Mouse (Mus musculus) hindbrain, embryonic 12.5 days (tissue): ENCODE measurements around the gene Lrrc29. TPM values are rescaled to one million over a fixed set of nuclear protein-coding genes. Genes with fewer than 3 reads are reported as not detected.
"Not testable (repeated sequence)": the region's sequence is repeated elsewhere in the genome, so short reads cannot be mapped to it uniquely, and the experiment has no call there.

Source experiments
- ATAC-seq: fragments of 200-750 bp; cut with Nextera tagmentation; 2 replicates; pipeline ENCODE4 v1.8.0; 2017; ENCODE audit warnings: moderate TSS enrichment; ENCODE audit not compliant: low FRiP score
- H3K27ac ChIP-seq: fragments of 300-500 bp; sonication (generic); 2 replicates; pipeline ENCODE4 v1.5.1; 2016; ENCODE audit warnings: mild to moderate bottlenecking
- H3K27me3 ChIP-seq: fragments of 300-500 bp; sonication (generic); 2 replicates; pipeline ENCODE4 v1.6.1; 2016; ENCODE audit warnings: mild to moderate bottlenecking
- H3K36me3 ChIP-seq: fragments of 300-500 bp; sonication (generic); 2 replicates; pipeline ENCODE4 v1.6.1; 2016; ENCODE audit warnings: mild to moderate bottlenecking
- H3K4me1 ChIP-seq: fragments of 300-500 bp; sonication (generic); 2 replicates; pipeline ENCODE4 v1.6.1; 2016
- H3K4me2 ChIP-seq: fragments of 300-500 bp; sonication (generic); replicated peaks from 2 replicates; pipeline ENCODE4 v1.6.1; 2016; ENCODE audit warnings: mild to moderate bottlenecking
- H3K4me3 ChIP-seq: fragments of 300-500 bp; sonication (generic); 2 replicates; pipeline ENCODE4 v1.5.1; 2016; ENCODE audit warnings: mild to moderate bottlenecking
- H3K9ac ChIP-seq: fragments of 300-500 bp; sonication (generic); 2 replicates; pipeline ENCODE4 v1.6.1; 2016; ENCODE audit warnings: mild to moderate bottlenecking, moderate library complexity
- H3K9me3 ChIP-seq: fragments of 300-500 bp; sonication (generic); replicated peaks from 2 replicates; pipeline ENCODE4 v1.6.1; 2016; ENCODE audit warnings: mild to moderate bottlenecking
- WGBS: fragments of 180-500 bp; shearing (Covaris S2); methylation state at CpG from one replicate; pipeline ENCODE4 v1.1.7; 2016; 5-methylcytosine and 5-hydroxymethylcytosine counted together
- polyA plus RNA-seq: library from polyadenylated mRNA; unstranded; fragments of >200 nt; fragmentation: Nextera tagmentation; extraction: Ambion mirVana; gene quantifications from 2 replicates; pipeline ENCODE4 v1.2.1, GENCODE M21; 2016

Lrrc29 gene
- polyA plus RNA-seq, 1 experiment from 2014 or later, result 1.3 TPM

DNA sequence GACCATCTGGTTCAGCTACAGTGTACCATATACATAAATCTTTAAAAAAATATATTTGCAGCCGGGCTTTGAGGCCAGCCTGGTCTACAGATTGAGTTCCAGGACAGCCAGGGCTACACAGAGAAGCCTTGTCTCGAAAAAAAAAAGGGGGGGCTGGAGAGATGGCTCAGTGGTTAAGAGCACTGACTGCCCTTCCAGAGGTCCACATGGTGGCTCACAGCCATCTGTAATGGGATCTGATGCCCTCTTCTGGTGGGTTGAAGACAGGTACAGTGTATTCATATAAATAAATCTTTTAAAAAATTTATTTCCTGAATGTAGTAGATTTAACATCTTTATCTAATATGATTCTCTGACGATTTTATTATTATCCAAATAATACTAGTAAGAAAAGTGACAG lies 34.3 kb downstream of the Lrrc29 start:
- 71% methylated on average over 3 of the region's 3 CpGs for WGBS
- not testable (repeated sequence) for H3K9ac ChIP-seq

DNA sequence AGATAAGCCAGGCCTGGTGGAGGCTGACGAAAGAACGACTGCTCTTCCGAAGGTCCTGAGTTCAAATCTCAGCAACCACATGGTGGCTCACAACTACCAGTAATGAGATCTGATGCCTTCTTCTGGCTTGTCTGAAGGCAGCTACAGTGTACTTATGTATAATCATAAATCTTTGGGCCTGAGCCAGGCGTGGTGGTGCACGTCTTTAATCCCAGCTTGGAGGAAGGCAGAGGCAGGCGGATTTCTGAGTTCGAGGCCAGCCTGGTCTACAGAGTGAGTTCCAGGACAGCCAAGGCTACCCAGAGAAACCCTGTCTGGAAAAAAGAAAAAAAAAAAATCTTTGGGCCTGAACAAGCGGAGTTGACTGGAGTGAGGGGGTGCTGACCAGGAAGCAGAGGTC lies 34.7 kb downstream of the Lrrc29 start:
- H3K36me3 ChIP-seq, H3K9ac ChIP-seq, H3K4me2 ChIP-seq, H3K27ac ChIP-seq, H3K9me3 ChIP-seq, H3K4me3 ChIP-seq, ATAC-seq: not testable (repeated sequence)
- peaks cover 38% of the 10 kb centered on the region for H3K4me1 ChIP-seq
- H3K27me3 ChIP-seq, result peaks cover 34% of the 10 kb centered on the region
- WGBS, result 87% methylated on average over 8 of the region's 8 CpGs

More for the DNA sequence above, 34.3 kb downstream of the Lrrc29 start:
- Histone ChIP-seq H3K4me1 (peaks cover 35% of the 10 kb centered on the region), H3K27me3 (peaks cover 34% of the 10 kb centered on the region)
- H3K4me2 ChIP-seq, H3K27ac ChIP-seq, H3K4me3 ChIP-seq, ATAC-seq, H3K9me3 ChIP-seq, H3K36me3 ChIP-seq: not testable (repeated sequence)

DNA sequence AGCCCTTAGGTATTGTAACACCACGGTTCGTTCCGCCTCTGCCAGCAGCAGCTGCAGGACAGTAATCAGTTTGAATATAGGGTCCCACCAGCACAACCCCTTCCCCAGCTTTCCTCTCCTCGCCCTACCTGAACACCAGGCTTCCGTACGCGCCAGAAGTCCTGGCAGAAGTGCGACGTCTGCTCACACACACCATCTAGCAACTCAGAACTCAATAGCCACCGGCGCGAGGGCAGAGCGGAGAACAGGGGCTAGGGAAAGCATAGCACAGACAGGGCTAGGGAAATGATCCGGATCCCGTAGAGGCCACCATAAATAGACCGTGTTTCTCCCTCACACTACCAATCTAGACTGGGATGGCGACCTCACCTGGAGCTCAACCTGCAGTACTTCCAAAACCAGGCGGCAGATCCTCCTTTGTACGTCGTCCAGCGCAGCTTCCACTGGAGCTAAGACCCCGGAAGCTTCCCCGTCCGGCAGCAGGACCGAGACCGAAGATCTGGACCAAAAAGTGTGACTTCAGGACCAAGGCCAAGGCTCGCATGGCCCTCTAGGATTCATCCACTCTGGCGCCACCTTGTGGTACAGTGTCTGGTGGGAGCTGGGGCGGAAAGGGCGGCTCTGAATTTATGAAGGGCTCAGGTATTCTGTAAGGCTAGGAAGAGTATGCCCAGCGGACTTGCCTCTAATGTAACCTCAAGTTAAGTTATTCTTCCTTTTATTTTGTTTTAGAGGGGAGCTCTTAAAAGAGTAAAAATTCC lies 35.3 kb downstream of the Lrrc29 start:
- Histone ChIP-seq H3K9me3 (no peaks in the 10 kb centered on the region), H3K36me3 (no peaks in the 10 kb centered on the region), H3K4me3 (peak overlapping the region; percentile 48), H3K9ac (0 out of 2 replicates have a peak overlapping the region, but pooled peaks have one; percentile 60), H3K27me3 (peaks cover 34% of the 10 kb centered on the region), H3K4me2 (peak overlapping the region; percentile 81), H3K27ac (no peak overlapping the region), H3K4me1 (peaks cover 43% of the 10 kb centered on the region)
- 8% methylated on average over 31 of the region's 31 CpGs for WGBS
- no peak for ATAC-seq

DNA sequence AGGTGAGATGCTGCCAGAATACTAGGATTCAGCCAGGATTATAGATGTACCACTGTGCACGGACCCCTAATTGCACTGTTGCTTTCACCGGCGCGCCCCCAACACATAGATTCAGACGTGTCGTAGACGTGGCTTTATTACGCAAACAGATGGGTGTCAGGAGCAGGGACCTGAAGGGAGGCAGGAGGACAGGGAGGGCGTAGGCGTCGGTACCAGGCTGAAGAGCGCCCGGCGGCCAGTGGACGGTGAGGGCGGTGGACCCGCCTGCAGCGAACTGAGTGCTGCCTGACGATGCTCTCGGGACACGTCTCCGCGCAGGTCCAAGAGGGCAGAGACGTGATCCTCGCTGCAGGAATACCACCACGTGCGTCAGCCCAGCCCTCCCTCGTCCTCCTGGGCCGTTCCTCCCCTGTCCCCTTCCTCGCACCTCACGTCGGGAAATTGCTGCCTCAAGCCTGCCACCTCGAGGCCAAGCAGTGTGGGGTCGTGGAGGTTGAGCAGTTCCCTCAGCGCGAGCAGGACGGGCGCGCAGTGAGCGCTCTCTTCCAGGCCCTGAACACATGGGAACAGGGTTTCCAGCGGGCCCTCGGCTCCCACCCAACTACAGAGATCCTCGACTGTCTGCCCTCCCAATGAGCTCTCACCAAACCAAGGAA lies 36.1 kb downstream of the Lrrc29 start, which contains the start of gene 4931428F04Rik:
Gene 4931428F04Rik (minus strand): TSS at position 60 of the 656 bp plus-strand sequence.
- 3% methylated on average over 39 of the region's 43 CpGs for WGBS
- ATAC-seq, result peak; percentile 20
- Histone ChIP-seq H3K27me3 (peaks cover 32% of the 10 kb centered on the region), H3K4me1 (peaks cover 50% of the 10 kb centered on the region), H3K27ac (peak within 1 kb of the TSS; percentile 92), H3K36me3 (peaks cover 7% of the 10 kb centered on the region), H3K4me2 (peak within 1 kb of the TSS; percentile 81), H3K9me3 (no peaks in the 10 kb centered on the region), H3K9ac (peak within 1 kb of the TSS; percentile 60), H3K4me3 (peak within 1 kb of the TSS; percentile 48)

DNA sequence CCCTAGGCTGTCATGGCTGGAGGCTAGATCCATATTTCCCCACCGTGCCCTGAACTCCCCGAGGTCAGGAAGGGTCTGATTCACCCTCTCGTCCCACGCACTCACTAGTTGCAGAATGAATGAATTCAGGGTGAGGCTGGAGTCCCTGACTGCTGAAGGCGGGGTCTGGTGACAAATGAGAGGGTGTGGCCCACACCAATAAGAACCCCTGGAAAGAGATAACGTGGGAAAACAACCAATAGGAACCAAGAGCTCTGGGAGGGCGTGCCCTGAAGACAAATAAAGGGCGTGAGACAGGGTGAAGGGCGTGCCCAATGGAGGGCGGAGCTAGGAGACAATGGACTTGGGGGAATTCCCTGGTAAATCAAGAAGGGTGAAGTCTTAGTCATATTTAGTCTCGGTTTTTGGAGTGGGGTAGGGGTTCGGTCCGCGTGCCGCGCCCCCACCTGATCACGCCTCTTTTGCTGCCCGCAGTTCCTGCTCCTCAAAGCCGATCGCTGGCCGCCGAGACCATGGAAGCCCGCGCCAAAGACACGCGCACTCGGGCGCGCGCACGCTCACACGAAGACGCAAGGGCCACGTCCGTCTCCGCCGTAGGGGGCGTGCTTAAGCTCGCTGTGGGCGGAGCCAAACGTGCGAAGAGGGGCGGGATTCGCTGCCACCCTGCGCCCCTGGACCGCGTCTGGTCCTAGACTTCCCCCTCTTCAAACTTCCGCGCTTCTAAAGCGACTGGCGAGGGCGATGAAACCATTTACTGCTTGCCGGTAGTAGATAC lies 36.9 kb downstream of the Lrrc29 start:
- H3K4me2 ChIP-seq, result peak overlapping the region; percentile 81
- peaks cover 31% of the 10 kb centered on the region for H3K27me3 ChIP-seq
- peak overlapping the region; percentile 92 for H3K27ac ChIP-seq
- under 1% methylated on average over 53 of the region's 53 CpGs for WGBS
- H3K4me3 ChIP-seq, result peak overlapping the region; percentile 48
- peak overlapping the region; percentile 60 for H3K9ac ChIP-seq
- H3K9me3 ChIP-seq, result no peaks in the 10 kb centered on the region
- peak; percentile 94 for ATAC-seq
- peaks cover 50% of the 10 kb centered on the region for H3K4me1 ChIP-seq
- H3K36me3 ChIP-seq, result peaks cover 13% of the 10 kb centered on the region

DNA sequence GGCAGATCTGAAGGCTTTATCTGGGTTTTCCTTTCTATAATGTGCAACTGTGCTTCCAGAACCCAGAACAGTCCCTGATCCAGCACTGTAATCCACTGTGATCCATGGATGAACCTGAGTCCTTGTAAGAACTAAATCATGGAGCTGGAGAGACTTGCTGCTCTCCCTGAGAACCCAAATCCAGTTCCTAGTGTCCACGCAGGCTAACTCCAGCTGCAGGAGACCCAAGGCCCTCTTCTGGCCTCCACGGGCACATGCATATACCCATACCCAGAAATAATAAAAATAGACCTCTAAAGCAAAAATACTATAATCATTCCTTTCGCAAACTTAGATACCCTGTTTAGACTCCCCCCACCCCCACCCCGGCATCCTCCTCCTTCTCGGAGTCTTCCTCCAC lies 37.8 kb downstream of the Lrrc29 start:
- H3K4me1 ChIP-seq, result peaks cover 50% of the 10 kb centered on the region
- peaks cover 26% of the 10 kb centered on the region for H3K27me3 ChIP-seq
- H3K36me3 ChIP-seq, result peaks cover 19% of the 10 kb centered on the region
- 81% methylated on average over 5 of the region's 5 CpGs for WGBS
- H3K4me2 ChIP-seq, result peak overlapping the region; percentile 81
- H3K9me3 ChIP-seq, result no peaks in the 10 kb centered on the region
- ATAC-seq, result no peak
- peak overlapping the region; percentile 48 for H3K4me3 ChIP-seq
- peak overlapping the region; percentile 60 for H3K9ac ChIP-seq
- H3K27ac ChIP-seq, result no peak overlapping the region

DNA sequence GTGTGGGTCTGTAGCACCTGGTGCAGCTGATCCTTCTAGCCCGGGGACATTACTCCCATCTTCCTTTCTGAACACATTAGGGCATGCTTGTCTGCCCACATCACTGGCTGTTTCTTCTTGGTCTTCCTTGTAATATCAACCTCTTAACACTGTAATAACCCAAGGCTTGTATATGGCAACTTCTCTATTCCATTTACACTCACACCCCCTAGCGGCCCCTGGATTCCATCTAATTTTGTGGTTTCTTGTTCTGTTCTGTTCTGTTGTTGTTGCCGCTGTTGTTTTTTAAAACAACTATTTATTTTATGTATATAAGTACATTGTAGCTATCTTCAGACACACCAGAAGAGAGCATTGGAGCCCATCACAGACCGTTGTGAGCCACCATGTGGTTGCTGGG lies 39.2 kb downstream of the Lrrc29 start:
- Histone ChIP-seq H3K4me3 (no peak overlapping the region), H3K27ac (no peak overlapping the region), H3K36me3 (peaks cover 33% of the 10 kb centered on the region), H3K9me3 (no peaks in the 10 kb centered on the region), H3K9ac (no peak overlapping the region), H3K27me3 (peaks cover 19% of the 10 kb centered on the region), H3K4me1 (peaks cover 50% of the 10 kb centered on the region), H3K4me2 (peak overlapping the region; percentile 81)
- ATAC-seq, result no peak
- WGBS, result 87% methylated on average over 4 of the region's 4 CpGs

DNA sequence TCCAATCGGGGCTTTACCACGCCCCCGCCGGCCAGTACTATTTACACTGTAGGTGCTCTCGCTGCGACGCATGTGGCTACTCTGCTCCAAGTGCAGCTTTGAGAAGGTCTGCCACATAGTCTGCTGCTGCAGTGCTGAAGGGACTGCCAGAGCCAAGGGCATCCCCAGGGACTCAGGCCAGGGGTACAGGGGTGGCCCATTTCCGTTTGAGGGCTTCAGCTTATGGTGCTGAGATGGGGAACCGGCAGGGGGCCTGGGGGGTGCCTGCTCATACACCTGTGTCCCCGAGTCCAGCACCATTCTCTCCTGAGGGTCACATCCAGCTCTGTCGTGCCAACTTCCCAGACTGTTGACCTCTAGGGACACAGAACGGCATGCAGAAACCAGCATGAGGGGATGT lies 40.6 kb downstream of the Lrrc29 start:
- Histone ChIP-seq H3K4me2 (peak overlapping the region; percentile 81; the same call in 1 of the 2 replicates), H3K27ac (no peak overlapping the region), H3K9ac (no peak overlapping the region), H3K36me3 (peaks cover 41% of the 10 kb centered on the region), H3K9me3 (no peaks in the 10 kb centered on the region), H3K27me3 (peaks cover 28% of the 10 kb centered on the region), H3K4me1 (peaks cover 46% of the 10 kb centered on the region), H3K4me3 (no peak overlapping the region)
- WGBS, result 34% methylated on average over 12 of the region's 12 CpGs
- ATAC-seq, result no peak

DNA sequence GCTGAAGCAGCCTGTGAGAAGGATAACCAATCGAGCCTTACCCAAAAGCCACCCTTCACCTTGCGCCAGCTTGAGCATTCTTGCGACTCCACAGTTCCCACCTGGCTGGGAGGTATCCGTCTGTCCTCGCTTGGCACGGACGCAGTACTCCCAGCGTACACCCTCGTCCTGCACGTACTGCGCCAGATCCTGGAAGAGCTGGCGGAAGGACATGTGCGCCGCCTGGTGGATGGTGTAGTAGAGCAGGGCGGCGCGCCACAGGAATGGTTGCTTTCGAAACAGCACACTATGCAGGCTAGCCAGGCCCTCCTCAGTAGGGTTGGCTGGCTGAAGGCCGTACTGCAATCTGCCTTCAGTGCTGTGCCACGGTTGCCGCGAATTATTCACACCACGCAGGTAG lies 43.0 kb downstream of the Lrrc29 start:
- Histone ChIP-seq H3K27me3 (peaks cover 45% of the 10 kb centered on the region), H3K4me1 (peaks cover 34% of the 10 kb centered on the region), H3K9ac (no peak overlapping the region), H3K4me2 (no peak overlapping the region), H3K4me3 (no peak overlapping the region), H3K27ac (no peak overlapping the region), H3K9me3 (no peaks in the 10 kb centered on the region), H3K36me3 (peaks cover 47% of the 10 kb centered on the region)
- peak; percentile 27; the same call in 1 of the 2 replicates for ATAC-seq
- WGBS, result 21% methylated on average over 23 of the region's 23 CpGs

DNA sequence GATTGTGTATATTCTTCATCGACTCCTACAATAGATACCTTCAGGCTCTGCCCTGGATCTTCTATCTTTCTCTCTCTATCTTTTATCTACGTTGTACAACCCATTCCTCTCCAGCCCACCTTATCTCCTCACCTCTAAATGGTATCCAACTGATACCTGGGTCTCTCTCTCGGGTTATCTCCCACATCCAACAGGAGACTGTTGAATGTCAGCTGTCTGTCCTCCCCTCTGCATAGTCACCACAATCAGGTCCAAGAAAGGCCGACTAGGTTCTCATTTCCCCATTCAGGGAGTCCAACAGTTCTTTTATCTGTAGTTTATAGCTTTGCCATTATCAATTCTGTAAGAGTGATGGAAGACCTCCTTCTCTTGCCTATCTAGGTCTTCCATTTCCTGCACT lies 43.8 kb downstream of the Lrrc29 start:
- Histone ChIP-seq H3K9ac (no peak overlapping the region), H3K4me3 (no peak overlapping the region), H3K27ac (no peak overlapping the region), H3K36me3 (peaks cover 47% of the 10 kb centered on the region), H3K4me2 (no peak overlapping the region), H3K4me1 (peaks cover 26% of the 10 kb centered on the region), H3K27me3 (peaks cover 53% of the 10 kb centered on the region), H3K9me3 (no peaks in the 10 kb centered on the region)
- no peak for ATAC-seq
- WGBS, result 86% methylated on average over 4 of the region's 4 CpGs

DNA sequence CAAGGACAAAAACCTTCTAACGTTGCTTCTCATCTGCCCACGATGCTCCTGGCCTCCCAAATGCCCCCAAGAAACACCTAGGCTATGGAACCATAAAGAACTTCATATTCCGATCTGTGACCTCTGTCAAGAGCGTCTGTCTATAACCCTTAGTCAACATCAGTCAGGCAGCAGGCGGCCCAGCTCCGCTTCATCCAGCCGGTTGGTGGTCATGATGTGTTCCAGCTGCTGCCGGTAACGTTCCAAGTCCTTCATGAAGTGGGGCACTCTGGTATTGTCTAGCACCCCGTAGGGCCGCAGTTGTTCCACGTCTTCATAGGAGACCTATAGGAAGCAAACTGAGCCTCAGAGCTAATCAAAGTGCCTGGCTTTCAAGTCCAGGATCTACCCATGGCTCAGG lies 44.3 kb downstream of the Lrrc29 start:
- no peak for ATAC-seq
- H3K9me3 ChIP-seq, result no peaks in the 10 kb centered on the region
- H3K9ac ChIP-seq, result no peak overlapping the region
- peaks cover 47% of the 10 kb centered on the region for H3K36me3 ChIP-seq
- peaks cover 57% of the 10 kb centered on the region for H3K27me3 ChIP-seq
- H3K27ac ChIP-seq, result no peak overlapping the region
- whole genome bisulfite sequencing, result 89% methylated on average over 12 of the region's 12 CpGs
- no peak overlapping the region for H3K4me3 ChIP-seq
- H3K4me2 ChIP-seq, result no peak overlapping the region
- peaks cover 24% of the 10 kb centered on the region for H3K4me1 ChIP-seq

DNA sequence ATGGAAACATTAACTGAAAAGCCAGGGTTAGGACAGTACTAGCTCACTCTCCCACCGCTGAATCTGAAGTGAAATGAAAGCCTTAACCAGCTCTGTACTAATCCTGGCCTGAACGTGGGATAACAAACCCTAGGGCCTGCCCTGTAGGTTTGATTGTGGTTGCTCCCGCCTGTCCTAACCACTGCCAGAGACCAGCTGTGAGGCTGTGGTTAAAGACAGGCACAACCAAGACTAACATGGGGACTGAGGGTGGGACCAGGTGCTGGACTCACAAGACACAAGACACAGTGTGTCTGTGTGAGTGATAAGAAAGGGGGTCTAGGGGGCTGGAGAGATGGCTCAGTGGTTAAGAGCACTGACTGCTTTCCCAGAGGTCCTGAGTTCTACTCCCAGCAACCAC lies 45.5 kb downstream of the Lrrc29 start:
- Histone ChIP-seq H3K36me3 (peaks cover 46% of the 10 kb centered on the region), H3K9ac (no peak overlapping the region), H3K27me3 (peaks cover 69% of the 10 kb centered on the region), H3K27ac (no peak overlapping the region), H3K9me3 (no peaks in the 10 kb centered on the region), H3K4me1 (peaks cover 24% of the 10 kb centered on the region), H3K4me3 (no peak overlapping the region), H3K4me2 (no peak overlapping the region)
- no peak for ATAC-seq
- 65% methylated on average over 3 of the region's 3 CpGs for WGBS
